Mouse (Mus musculus) megakaryocyte progenitor cell, adult 5-6 weeks (primary cell): ENCODE data around the gene Cnot1. TPM values are rescaled to one million over a fixed set of nuclear protein-coding genes. Genes with fewer than 3 reads are reported as not detected.

Source experiments
- ATAC-seq: replicated peaks from 2 replicates; pipeline ENCODE4 v1.8.0; 2016; ENCODE audit warnings: mild to moderate bottlenecking, moderate TSS enrichment, inconsistent platforms; ENCODE audit not compliant: poor library complexity
- total RNA-seq, 2 experiments: library from RNA; stranded (forward) in 1 of 2; stranded (reverse) in 1 of 2; fragments of 157-497, 149-512 nt in 1 of 2; fragments of 200-1000 nt in 1 of 2; gene quantifications; 2 replicates each; pipeline versions ENCODE4 v1.2.3 to v1.2.4; 2015 to 2017

Gene Cnot1
- total RNA-seq, 2 experiments from 2014 or later = 104 to 287 TPM

DNA sequence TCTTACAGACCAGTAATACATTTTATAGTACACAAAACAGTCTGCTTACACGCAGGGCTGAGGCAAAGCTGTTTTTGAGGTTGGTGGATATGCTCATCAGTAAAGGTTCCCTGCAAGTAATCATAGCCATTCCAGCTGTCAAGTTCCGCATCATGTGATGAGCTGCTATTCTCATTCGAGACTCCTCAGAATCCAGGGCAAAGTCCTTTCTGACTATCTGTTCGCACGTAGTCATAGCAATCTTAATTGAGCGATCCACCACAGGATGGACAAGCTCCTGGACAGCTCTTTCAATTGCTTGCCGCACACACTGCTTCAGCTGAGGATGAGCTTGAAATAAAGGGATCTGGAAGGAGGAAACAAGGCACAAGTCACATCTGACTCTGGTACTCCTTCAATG, 65.5 kb downstream of the Cnot1 start:
- ATAC-seq = no peak

GRCm38 (mm10) chr8:95738596-95738995, 68.7 kb downstream of the Cnot1 start:
- peak; percentile 60; the same call in 1 of the 2 replicates for ATAC-seq

DNA sequence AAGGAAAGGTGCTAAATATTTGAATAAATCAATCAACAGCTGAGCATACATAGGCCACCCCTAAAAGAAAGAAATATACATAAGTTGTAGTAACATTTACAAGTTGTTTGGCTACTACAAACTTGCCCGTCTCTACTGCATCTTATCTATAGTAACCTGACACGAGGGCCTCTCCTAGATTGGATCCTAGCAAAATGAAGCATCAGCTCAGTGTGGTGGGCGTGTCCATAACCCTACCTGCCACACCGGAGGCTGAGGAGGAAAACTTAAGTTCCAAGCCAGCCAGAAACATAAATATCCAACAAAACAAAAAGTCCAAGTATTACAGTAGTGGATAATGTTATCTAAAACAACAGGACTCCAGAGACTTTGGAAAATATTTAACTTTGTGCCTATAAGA, 79.6 kb downstream of the Cnot1 start:
- no peak; the same call in 1 of the 2 replicates for ATAC-seq

- ATAC-seq = peak; percentile 7
These were observed 90.5 kb downstream of the Cnot1 start for GRCm38 (mm10) chr8:95716546-95717335.

GRCm38 (mm10) chr8:95715676-95716531, 91.4 kb downstream of the Cnot1 start, which contains the start of gene Setd6:
Setd6 (plus strand) TSS chr8:95715881.
- peak; percentile 69 for ATAC-seq

- peak; percentile 21; the same call in 1 of the 2 replicates for ATAC-seq
These were observed 92.3 kb downstream of the Cnot1 start for GRCm38 (mm10) chr8:95714837-95715413.

GRCm38 (mm10) chr8:95714367-95714766, 92.9 kb downstream of the Cnot1 start:
- no peak for ATAC-seq

- ATAC-seq = peak; percentile 56
These were observed 93.9 kb downstream of the Cnot1 start for GRCm38 (mm10) chr8:95713100-95714010.

GRCm38 (mm10) chr8:95712395-95712794, 94.9 kb downstream of the Cnot1 start:
- no peak for ATAC-seq

DNA sequence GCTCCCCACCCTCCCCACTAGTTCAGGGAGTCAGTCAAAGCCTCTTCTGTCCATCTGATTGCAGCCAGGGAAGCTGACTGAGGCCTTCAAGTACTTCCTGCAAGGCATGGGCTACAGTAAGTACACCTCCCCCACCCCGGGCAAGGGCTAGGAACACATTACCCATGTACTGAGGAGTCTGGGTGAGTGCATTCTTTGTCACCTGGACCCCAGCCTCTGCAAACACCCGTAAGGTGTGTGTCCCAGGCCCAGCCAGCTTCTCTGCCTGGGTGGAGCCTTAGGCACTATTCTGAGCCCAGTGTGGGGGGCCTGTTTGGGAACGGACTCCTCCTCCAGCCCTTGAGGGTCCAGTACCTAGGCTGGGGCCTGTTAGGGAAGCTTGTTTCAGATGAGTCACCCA, 96.2 kb downstream of the Cnot1 start:
- ATAC-seq = no peak

- ATAC-seq = no peak
These were observed 97.7 kb downstream of the Cnot1 start for GRCm38 (mm10) chr8:95709579-95709978.

DNA sequence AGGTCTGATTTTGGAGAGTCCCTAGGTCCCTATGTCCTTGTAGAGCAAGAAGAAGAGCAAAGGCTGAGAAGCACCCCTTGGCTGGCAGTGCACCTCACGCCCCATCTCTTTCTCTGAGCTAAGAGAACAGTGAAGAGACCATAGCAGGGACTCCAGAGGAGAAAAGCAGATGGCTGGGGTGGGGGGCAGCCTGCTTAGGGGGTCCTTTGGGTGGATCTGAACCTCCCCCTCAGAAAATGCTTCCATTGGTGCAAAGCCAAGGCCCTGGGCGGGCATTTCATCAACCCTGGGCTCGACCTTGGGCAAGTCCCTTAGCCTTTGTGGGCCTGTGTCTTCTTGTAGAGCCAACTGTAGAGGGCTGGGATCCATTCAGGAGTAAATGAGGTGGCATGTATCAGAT, 102.7 kb downstream of the Cnot1 start:
- no peak for ATAC-seq

DNA sequence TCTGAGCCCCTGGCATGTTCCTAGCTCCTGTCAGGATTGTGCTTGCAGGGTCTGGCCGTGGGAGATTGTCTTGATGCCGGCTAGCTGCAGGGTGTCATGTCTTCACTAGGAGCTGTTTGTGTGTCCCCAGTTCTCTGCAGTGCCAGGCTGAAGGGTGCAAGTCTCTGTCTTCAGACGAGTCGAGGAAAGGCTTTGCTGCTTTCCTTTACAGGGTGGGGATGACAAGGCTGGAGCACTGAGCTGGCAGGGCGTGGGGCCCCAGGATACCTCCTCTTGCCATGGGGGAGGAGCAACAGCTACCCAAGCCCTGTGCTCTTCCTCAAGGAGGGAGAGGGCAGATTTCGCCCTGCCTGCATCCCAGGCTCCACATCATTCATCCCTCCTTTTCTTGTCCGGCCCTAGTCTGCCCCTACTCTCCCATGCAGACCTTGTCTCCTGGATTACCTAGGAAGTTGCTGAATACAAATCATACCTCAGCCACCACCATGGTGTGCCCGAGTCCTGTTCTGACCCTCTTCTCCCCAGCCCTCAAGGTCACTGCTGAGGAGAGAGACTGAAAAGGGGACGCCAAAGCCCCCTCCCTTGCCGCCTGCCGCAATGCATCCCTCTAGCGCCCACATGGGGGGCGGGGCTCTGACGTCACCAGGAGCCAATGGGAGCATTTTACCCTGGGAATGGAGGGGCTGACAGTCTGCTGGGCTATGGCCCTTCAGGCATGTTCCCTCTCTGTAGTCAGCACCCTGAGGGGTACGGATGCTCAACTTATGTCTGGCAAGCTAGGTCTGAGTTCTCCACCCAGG, 103.6 kb downstream of the Cnot1 start:
- ATAC-seq = 0 out of 2 replicates have a peak, but pooled peaks have one; percentile 18

GRCm38 (mm10) chr8:95702480-95703446, 104.5 kb downstream of the Cnot1 start:
- peak; percentile 88 for ATAC-seq

- ATAC-seq = no peak
These were observed 105.5 kb downstream of the Cnot1 start for GRCm38 (mm10) chr8:95701809-95702208.

GRCm38 (mm10) chr8:95700282-95700681, 107.0 kb downstream of the Cnot1 start:
- no peak for ATAC-seq

DNA sequence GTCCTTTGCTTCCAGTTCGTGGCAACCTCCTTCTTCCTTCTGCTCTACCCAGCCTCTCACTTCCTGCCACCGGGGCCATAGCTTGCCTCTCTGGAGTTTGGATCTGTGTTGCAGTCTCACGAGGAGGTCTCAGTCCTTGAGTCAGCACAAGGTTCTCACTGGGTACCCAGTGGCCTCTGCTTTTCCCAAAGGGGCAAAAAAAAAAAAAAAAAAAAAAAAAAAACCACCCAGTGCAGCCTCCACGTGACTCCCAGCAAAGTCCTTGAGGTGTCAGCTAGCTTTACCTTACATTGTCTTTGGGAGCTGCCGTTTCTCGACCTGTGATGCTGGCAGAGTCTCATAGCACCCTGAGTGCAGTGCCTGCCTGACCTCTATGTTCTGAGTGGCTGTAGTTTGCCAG, 109.1 kb downstream of the Cnot1 start:
- no peak for ATAC-seq

DNA sequence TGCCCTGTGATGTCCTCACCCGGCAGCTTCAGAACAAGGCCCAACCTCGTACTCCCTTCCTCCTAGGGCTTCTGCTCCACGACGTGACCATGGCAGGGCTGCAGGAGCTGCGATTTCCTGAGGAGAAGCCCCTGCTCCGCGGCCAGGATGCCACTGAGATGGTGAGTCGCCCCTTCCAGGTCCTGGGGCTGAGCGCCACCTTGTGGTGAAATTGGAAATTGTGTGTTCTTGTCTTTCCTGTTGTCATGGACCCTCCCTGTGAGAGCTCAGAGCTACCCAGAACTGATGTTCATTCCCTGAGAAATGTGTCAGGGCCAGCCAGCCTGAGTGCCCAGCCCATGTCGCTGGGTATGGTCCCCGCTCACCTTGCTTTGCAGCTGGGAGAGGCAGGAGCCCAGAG, 110.1 kb downstream of the Cnot1 start:
- ATAC-seq = peak; percentile 95
